Mouse (Mus musculus): ENCODE data around the gene Uts2b.

Gene Uts2b

DNA sequence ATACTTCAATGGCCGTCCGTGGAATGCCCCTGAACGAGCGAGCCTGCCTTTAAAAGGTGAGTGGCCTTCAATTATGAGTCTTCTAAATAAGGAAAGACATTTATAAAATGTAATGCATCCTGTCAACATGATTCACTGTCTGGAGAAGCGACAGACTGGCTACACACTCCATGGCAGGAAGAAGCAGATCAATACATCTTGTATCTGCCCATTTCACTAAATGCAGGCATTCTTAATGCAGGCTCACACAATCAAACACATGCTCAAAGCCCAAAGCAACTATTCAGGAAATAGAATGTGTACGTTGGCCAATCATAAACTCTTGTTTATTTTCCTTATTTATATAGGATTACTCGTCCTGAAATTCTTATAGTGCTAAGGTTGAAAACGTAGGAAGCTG is at the start of gene Uts2b:
TSS of gene Uts2b (minus strand) at position 49 of the 400 bp plus-strand sequence.
- in situ Hi-C loops (cut with MboI, MseI) = no loop called here

DNA sequence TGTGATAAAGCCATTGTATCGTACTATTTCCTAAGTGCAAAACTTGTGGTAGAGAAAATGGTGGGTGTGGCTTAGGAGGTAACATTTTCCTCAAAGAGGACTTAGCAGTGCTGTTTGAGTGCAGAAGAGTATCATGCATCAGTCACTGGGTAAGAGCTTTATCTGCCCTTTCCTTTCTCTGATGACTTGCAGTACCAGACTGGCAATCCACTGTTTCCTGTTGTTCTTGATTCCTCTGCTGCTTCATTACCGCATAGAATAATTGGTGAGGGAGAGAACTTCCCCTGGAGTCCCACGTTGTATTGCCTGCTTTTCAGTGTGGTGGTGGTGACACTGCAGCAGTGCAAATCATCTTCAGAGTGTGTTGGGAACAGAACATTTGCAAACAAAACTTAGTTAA is 47.6 kb upstream of the Uts2b start:
- in situ Hi-C loops (cut with MboI, MseI) = loop anchor here in 1 of 2 experiments (25.0 kb wide), 1 partner anchor 1930 kb away; no protein-coding TSS in a partner anchor

DNA sequence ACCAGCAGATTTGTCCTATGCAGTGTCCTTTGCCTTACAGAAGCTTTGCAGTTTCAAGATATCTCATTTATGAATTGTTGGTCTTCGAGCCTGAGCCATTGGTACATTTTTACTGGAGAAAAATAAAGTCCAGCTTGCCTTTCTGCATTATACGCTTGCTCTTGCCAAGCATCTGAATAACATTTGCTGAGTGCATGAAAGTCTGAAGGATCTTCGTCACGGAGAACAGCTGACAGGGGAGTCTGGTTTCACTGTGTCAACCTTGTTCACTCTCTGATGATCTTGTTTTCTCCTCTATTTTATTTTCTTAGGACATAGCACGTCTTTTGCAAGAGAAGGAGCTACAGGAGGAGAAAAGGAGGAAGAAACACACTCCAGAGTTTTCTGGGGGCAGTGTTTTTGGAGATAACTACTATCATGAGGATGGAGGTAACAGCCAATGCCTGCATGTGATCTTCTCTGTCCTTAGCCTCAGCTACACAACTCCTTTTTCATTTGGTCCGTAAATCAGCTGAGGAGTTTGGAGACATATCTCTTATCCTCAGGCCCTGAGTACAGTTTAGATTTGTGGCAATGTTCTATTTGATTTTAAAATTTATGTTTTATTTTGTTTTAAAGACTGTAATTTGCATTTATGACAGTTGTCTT is 47.0 kb upstream of the Uts2b start:
- in situ Hi-C loops (cut with MboI, MseI) = loop anchor here in 1 of 2 experiments (25.0 kb wide), 1 partner anchor 1930 kb away; no protein-coding TSS in a partner anchor

DNA sequence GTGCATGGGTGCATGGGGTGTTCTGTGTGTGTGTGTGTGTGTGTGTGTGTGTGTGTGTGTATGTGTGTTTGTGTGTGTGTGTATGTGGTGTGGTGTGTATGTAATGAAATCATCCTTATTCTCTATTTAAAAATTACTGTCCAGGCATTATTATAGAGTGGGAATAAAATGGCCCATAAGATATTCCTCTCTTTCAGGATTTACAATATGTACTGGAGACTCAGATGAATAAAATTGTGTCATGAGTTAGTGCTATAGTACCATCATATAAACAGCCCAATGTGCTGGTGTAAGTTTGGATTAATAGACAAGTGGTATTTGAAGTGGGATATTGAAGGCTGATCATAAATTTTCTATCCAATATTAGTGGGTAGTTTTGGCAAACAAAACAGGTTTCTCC is 34.1 kb upstream of the Uts2b start:
- in situ Hi-C loops (cut with MboI, MseI) = loop anchor here in 1 of 2 experiments (25.0 kb wide), 1 partner anchor 1917 kb away; no protein-coding TSS in a partner anchor

DNA sequence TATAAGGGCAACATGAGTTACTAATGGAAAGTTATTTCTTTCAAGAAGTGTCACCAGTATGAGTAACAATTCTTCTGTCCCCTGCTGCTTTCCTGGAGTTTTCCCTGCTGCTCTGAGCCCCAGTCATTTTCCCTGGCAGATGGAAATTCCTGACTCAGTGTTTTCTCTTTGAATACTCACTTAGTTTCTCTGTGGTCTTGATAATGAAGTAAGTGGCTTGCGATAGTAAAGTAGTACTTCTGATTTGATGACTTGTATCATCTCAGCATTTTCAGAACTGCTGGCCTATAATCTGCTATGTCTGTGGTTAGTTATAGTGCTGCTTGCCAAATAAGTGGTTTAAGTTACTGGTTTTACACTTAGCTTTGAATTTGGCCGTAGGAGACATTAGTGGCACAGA is 31.5 kb upstream of the Uts2b start:
- in situ Hi-C loops (cut with MboI, MseI) = loop anchor here in 1 of 2 experiments (25.0 kb wide), 1 partner anchor 1914 kb away; no protein-coding TSS in a partner anchor

DNA sequence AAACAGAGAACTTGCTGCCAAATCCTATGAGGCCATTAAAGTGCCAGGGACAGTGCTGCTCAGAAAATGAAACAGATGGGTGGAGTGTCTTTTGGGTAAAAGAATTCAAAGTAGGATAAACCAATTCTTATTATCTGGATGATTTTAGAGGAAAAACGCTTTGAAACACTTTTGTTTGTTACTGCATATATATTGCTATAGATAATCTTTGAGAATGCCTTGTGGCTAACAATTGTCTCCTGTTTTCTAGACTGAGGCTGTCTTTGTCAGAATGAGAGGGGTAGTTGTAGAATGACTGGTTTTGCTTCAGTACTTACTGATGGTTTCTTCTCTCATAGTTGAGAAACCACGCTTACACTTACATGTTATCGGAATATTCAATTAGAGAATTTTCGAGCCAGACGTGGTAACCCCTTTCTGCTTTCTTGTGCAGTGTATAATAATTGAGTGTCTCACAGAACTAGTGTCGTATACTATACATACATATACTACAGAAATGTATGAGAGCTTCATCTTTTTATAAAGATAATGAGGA is 29.7 kb upstream of the Uts2b start:
- in situ Hi-C loops (cut with MboI, MseI) = loop anchor here in 1 of 2 experiments (5.0 to 25.0 kb wide), 2 partner anchors 47 to 1912 kb away; no protein-coding TSS in a partner anchor

DNA sequence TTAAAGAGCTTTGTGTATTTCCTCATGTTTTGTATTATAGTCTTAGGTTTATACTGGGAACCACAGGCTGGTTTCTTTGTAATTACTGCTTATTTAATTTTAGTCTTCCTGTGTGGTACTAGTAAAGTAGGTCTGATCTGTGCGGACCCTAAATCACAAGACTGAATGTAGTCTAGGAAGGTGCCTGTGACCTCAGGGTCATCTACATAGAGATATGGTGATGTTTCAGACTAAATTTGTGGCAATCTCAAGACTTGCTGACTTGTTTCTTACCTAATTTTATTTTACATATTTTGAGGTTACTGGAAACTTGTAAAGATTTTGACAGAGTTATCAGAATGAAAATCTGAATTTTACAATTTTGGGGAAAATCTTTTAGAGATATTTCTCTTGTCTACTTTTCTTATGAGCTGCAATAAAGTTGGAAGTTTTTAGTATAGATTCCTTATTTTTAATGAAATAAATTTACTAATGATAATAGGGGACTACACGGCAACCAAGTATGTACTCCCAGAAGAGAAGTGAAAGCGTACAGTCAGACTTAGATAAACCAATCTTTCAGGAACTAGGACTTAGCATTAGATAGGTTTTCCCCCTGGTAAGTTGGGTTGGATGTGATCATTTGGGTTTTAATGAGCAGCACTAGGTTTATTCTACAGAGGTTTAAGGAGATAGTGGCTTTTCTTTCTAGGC is 29.1 kb upstream of the Uts2b start:
- in situ Hi-C loops (cut with MboI, MseI) = loop anchor here in 1 of 2 experiments (5.0 kb wide), 1 partner anchor 47 kb away; no protein-coding TSS in a partner anchor

DNA sequence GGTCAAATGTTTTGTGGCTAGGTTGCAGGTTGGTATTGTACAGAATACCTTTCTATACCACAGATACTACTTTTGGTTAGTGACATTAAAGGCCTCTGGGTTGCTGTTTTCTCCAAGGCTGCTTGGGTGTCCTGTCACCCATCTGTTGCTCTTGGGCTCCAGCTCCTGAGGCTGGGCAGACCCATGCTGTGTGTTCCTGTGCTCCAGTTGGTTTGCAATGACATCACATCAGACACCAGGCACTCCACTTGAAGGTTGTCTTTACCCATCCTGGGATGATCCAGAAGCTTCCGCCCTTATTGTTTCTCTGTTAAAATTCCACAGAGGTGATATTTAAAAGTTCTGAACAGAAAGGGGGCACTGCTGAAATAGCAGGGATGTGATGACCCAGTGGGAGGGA is 26.9 kb upstream of the Uts2b start:
- in situ Hi-C loops (cut with MboI, MseI) = loop anchor here in 1 of 2 experiments (5.0 kb wide), 1 partner anchor 45 kb away; no protein-coding TSS in a partner anchor

DNA sequence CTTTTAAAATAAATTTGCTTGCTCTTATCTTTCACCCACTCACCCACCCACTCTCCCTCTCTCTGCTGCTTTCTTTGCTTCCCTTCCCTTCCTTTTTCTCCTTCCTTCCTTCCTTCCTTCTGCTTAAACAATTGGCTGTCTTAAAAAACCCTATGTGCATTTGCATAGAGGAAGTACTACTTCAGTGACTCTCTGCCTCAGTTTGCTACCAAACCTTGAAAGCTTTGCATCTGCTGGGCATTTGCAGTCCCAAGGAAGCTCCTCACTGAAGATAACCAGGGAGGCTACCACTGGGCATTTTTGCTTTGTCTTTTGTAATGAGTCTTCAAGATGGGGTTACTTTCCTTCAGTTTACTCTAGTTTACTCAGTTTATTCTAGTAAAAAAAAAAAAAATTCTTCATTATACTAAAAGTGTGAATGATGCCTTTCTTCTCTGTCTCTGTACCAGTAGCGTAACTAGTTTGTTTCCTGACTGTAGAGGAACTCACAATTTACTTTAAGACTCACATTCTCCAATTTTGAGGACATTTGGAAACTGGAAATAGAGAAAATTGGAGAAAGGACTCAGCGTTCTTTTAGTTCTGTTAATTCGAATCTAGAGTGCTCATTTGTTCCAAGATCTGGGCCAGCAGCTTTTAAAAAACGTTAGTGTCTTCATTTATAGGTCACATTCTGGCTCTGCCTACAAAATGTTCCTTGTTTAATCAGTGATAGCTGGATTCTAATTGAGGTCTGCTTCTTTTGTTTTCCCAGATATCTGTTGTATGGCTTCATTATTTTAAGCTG is 25.4 kb upstream of the Uts2b start:
- in situ Hi-C loops (cut with MboI, MseI) = loop anchor here in 1 of 2 experiments (5.0 kb wide), 1 partner anchor 43 kb away; no protein-coding TSS in a partner anchor

DNA sequence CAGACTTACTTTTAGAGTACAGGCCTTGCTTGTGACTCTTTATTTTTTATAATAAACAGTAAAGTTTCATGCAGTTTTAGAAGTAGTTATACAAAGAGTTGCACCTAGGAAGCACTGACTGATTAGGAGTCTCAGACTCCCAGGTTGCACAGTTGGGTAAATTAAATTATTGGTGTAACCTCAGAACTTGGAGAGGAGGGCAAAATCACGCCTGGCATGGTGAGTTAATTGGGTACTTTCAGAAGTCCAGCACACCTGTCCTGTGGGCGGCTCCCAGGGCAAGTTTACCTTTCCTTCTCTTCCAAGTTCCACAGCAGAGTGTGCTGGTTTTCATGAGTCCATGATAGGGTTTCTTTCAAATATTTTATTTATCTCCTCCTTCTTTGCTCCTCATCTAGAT is 21.8 kb upstream of the Uts2b start:
- in situ Hi-C loops (cut with MboI, MseI) = no loop called here

DNA sequence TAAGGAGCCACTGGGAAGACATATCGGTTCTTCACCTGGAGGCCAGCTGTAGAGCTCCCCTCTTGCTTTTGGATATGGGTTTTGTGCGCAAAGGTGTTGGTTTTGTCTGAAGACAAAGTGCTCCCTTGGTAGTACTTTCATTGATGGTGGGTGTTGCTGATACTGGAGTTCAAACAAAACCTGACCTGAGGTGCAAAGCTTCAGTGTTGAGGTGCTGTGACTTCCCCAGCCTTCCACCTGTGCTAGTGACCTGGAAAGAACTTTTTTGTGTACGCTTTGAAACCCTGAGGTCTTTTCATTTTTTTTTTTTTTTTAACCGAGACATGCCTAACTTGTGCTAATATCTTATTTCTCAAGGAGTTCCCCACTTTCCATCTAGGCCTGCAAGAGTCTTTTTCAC is 20.3 kb upstream of the Uts2b start:
- in situ Hi-C loops (cut with MboI, MseI) = no loop called here

DNA sequence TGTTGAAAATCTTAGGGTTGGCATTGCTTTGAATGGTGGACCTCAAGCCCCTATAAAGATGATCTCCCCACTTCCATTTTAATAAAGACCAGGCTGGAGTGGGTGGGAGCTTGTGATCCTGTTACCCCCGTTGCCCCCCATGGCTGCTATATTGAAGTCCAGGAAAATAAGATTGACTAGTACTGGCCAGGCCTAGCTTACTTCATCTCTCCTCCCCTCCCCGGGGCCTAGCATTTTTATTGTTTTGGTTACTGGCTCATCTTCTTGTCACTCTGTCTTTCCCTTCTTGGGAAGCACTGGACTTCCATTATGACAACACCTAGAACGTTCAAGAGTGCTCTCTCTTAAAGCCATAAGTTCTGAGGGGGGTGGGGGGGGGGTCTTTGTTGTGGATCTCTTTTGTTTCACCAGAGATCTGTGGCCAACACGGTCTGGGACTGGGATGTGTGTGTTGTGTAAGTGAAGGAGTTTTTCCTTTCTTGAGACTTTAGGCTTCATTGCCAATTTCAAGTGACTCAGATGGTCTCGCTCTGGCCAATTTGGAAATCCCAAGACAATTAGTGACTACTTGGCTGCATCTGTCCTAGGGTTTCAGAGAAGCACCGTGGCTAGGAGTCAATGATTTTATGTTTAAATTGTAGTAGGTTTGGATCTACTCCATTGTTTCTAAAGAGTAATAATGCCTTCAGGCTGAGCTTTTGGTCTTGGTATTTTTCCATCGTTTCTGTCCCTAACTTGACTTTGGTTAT is 19.7 kb upstream of the Uts2b start:
- in situ Hi-C loops (cut with MboI, MseI) = loop anchor here in 1 of 2 experiments (5.0 kb wide), 1 partner anchor 42 kb away; no protein-coding TSS in a partner anchor

DNA sequence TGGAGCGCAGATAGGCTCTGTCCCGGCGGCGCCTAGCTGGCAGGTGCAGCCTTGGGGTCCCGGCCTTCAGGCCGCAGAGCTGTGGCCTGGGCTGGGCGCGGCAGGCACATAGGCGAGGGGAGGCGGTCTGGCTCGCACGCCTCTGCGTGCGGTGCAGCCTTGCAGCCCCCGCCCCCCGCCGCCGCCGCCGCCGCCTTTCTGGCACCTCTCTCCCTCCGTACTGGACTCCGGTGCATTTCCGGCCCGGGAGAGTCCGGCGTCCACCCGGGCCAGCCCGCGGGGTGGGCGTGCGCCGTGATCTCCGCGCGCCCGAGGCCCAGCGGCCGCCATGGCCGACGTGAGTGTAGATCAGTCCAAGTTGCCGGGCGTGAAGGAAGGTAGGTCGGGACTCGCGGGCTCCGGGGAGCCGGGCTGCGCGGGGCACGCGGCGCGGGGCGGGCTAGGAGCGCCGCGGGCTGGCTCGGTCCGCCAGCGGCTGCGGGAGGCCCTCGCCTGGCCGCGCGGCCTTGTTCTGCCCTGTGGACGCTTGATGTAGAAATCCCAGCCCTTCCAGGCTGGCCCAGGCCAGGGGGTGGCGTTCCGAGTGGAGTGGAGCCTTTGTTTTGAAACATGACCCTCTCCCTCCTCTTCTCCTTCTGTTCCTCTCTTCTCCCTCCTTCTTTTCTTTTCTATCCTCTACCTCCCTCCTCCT is 18.9 kb upstream of the Uts2b start, which contains the start of gene Ccdc50:
TSS of gene Ccdc50 (plus strand) at position 109 of the 691 bp plus-strand sequence.
- in situ Hi-C loops (cut with MboI, MseI) = loop anchor here in 1 of 2 experiments (5.0 kb wide), 1 partner anchor 42 kb away; no protein-coding TSS in a partner anchor

DNA sequence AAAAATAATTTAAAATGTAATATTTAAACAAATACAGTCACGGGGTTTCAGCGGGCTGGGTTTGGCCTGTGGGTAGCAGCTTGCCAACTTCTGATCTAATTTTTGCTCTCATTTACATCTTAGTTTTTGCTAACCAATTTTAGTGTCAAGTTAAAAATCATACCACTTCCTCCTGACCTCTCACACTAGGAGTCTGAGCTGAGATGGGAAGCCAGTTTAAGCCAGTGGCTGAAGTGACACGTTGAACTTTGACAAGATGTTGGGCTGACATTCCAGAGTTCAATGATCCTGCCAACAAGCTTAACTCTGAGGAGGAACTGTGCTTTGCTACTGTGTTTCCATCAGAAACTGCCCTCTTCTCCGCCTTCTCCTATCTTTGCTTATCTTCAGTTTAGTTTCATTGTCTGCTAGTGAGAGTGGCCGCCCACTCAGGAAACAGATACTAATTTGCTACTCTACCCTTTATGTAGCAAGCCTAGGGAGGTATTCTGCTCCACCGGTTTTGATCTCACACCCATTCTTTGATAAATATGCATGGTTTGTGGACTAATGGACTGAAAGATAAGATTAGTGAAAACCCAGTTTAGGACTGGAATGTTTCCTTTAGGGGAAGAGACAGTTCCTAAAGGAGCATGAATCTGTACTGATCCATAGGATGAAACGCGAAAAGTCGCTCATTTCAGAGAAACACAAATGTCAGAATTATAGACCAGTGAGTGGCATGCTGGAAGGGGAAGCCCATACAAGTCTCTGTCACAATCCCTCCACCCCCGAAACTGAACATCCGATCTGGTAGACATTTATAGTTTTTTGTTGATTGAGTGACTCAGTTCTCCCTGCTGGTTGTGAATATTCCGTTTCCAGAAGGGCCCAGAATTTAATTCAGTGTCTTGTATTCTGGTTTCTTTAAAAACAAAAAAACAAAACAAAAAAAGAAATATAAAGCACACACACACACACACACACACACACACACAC is 17.9 kb upstream of the Uts2b start:
- in situ Hi-C loops (cut with MboI, MseI) = loop anchor here in 1 of 2 experiments (5.0 kb wide), 1 partner anchor 41 kb away; no protein-coding TSS in a partner anchor

DNA sequence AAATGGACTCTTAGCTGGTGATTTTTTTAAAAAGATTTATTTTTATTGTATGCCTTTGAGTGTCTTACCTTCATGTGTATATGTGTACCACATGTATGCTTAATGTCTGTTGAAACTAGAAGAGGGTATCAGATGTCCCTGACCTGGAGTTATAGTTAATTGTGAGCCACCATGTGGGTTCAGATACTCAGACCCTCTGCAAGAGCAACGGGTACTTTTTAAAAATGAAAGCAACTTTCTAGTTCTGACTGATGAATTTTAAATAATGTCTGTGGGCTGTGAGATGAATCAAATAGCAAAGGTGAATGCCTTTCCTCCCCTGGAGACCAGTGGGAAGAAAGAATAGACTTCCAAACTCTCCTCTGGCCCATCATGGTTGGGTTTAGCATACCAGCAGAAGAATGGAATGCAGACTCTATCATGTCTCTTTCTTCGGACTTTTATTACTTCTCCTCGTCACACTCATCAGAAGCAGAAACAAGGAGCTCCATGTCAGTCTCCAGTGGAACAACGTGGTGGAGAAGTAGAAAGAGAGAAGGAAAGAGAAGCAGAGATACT is 16.9 kb upstream of the Uts2b start:
- in situ Hi-C loops (cut with MboI, MseI) = loop anchor here in 1 of 2 experiments (5.0 kb wide), 1 partner anchor 40 kb away; no protein-coding TSS in a partner anchor

DNA sequence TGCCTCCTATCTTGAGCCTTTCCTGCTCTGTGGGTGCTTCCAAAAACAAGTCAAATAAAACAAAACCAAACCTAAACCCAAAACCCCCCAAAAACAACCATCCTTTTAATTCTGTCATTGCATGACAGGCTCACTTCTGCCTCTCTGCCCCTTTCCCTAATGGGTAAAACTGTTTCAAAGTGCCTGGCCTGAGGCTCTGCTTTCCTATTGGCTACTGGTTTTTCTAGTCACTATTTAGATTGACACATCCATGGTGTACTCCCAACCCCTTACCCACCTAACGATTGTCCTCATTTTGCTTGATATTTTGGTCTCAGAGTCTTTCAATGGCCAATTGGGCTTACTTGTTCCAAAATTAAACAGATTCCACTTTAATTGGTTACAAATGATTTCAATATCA is 15.6 kb upstream of the Uts2b start:
- in situ Hi-C loops (cut with MboI, MseI) = loop anchor here in 1 of 2 experiments (5.0 kb wide), 1 partner anchor 38 kb away; no protein-coding TSS in a partner anchor

DNA sequence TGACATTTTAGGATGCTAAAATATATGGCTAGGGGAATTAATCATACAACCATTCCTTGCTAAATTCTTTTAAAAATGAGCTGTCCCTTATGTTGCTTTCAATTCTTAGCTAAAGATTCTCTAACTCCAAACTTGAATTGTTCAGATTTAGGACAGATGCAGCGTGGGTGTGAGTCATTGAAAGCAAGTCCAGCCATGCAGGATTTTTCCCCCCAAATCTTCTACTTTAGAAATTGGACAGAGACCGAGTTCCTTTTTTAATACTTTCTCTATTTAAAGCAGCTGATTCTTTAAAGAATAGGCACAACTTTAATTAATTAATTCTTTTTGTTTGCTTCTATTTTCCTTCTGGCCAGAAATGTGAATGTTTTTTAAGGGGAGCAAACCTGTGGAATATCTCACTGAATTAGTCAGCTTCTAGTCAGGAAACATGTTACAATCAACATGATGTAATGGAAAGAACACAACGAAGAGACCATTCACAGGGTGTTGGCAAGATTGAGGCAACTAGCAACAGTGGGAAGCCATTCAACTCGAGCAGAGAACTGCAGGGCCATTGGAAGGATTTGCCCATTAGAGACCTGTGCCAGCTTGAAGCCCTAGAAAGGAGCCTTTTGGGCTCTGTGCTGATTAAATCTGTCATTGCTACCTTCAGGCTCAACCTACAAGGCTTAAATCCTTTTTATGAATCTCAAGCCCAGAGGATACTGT is 15.0 kb upstream of the Uts2b start:
- in situ Hi-C loops (cut with MboI, MseI) = loop anchor here in 1 of 2 experiments (5.0 kb wide), 1 partner anchor 38 kb away; no protein-coding TSS in a partner anchor

Data from T-helper 17 cell (primary cell).